Mouse (Mus musculus): ENCODE data around the gene Nr2c1.

GRCm38 (mm10) chr10:94172706-94173105 is 24.9 kb downstream of the Nr2c1 start:
- TF ChIP-seq CTCF (IDR thresholded peaks at IDR 0.05; ENCODE audit: borderline replicate concordance, insufficient read depth, low read length) (no peak), POLR2A (IDR thresholded peaks at IDR 0.05; ENCODE audit: low read depth, low read length) (no peak)

All from embryonic fibroblast, embryonic 13.5 days (primary cell).